Mouse (Mus musculus) MEL-GATA-1-ER (cell line): ENCODE results near the gene Crls1.

Experiments used
- DNase-seq: peaks from one replicate; pipeline ENCODE4 v3.0.0-alpha.2; 2012; ENCODE audit warnings: low read depth; ENCODE audit errors: extremely low read depth

Gene Crls1

DNA sequence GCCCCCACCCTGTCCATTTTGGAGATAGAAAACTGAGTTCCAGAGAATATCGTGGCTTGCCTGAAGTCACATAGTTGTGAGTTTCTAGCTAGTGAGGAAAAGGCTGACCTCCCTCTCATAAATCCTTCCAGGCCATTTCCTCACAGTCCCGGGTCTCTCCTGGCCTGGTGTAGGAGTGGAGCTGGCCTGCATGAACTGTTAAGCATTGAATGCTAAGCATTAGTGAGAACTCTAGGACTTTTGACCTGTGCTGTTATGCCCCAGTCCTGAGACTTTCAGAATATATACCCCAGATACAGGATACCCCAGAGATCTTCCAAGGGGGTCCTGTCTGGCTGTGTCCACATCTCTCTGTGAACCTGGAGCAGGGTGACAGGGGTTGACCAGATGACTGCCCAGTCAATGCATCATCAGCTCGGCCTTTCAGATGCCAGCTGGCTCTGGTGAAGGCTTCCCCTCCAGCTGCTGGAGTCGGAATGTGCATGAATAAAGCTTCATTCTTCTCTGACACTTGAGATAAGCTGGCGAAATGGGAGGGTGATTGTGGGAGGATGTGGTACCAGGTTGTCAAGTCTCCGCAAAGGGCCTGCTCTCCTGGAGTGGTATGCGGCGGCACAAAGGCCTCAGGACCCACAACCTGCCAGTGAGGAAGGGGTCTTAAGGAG, 38.0 kb downstream of the Crls1 start:
- no peak for DNase-seq

DNA sequence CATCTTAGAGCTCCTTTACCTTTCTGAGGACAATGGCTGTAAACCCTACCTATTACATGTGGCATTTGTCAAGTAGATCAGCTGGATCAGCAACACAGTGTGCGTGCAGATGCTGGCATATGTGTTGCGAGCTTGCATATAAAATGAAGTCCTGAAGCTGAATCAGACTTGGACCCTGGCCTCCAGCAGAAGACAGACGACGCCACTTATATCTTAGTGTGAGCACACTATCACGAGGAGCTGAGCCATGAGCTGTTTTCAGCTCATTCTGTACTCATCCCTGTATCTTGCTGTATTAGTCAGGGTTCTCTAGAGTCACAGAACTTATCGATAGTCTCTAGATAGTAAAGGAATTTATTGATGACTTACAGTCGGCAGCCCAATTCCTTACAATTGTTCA, 38.8 kb downstream of the Crls1 start:
- no peak for DNase-seq

GRCm38 (mm10) chr2:132893826-132894225, 47.4 kb downstream of the Crls1 start:
- DNase-seq = no peak

DNA sequence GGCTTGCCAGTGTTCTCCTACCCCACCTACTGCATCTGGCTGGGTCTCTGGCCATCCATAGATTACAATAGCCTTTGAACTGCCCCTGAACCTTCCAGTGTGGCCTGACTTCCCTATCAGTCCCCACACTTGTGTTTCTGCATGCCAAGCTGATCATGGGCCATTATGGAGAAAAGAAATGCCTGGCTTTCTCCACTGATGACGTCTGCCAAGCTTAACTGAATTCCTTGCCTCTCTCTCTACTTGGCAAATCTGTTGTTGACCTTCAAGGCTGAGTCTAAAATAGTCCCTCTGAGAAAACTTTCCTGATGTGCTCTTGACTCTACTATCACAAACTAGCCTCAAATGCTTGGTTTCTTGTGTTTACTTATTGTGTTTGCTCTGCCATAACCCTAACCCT, 51.7 kb downstream of the Crls1 start:
- no peak for DNase-seq

- DNase-seq = no peak
Observed at GRCm38 (mm10) chr2:132900596-132900995, 54.1 kb downstream of the Crls1 start.

DNA sequence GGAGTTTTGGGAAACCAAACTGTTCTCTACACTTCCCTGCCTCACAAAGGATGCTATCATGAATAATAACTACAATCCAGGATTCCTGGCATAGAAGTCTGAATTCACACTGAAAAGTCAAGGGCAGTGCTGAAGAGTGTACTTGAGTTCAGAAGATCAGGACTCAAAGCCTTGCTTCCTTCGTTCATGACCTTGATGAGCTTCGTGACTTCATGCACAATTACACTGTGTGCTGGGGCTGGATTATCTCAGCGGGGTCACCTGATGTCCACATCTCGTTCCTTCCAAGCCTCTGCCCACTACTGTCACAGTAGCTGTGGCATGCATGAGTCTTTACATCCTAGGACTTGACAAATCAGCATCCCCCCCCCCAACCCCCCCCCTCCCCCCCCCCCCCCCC, 55.2 kb downstream of the Crls1 start:
- no peak for DNase-seq

- no peak for DNase-seq
Observed at GRCm38 (mm10) chr2:132902056-132902455, 55.6 kb downstream of the Crls1 start.

GRCm38 (mm10) chr2:132903498-132903897, 57.0 kb downstream of the Crls1 start:
- peak; percentile 46 for DNase-seq

DNA sequence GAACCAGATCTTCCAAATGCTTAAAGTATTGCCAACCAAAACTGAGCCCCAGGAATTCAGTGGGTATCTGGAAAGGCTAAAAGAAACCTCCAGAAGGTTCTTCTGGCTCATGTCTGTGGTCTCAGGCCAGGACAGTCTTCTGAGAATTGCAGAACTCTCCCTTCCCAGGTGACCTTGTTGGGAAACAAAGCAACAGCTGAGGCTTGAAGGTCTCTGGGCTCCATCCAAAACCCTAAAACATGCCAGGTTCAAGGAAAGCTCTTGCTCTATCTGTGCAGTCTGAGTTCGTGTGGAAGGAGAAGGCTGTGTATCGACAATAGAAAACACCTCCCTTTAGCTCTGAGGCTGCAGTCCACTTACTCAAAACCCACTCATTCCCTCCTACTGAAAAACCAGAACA, 58.5 kb downstream of the Crls1 start:
- no peak for DNase-seq

- DNase-seq = peak; percentile 25
Observed at GRCm38 (mm10) chr2:132906763-132907162, 60.3 kb downstream of the Crls1 start.

- no peak for DNase-seq
Observed at GRCm38 (mm10) chr2:132914785-132915184, 68.3 kb downstream of the Crls1 start.
